Mouse (Mus musculus): ENCODE measurements around the gene Fbxl13. TPM values are rescaled to one million over a fixed set of nuclear protein-coding genes. Genes with fewer than 3 reads are reported as not detected.

Gene Fbxl13
- polyA plus RNA-seq, 1 experiment from 2014 or later, result 0.12 TPM

DNA sequence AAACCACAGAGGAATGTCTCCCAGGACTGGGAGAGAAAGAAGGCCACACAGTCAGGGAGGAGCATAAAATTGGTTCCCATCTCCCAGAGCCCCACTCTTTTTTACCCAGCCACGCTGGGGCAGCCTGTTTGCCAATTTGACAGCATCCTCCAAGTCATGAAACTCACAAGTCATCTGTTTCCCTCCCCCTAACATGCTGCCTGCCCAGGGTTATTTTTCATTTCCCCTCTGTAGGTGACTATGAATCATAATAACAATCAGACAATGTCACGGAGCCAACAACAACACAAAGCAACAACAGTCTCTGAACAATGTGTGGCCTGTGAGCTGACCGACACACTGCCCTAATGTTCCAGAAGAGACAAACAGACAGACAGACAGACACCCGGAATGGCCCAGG lies 34.6 kb upstream of the Fbxl13 start:
- Histone ChIP-seq H3K27me3 (ENCODE audit: control insufficient read depth, insufficient read depth, low read length) (no peaks in the 10 kb centered on the region), H3K4me3 (ENCODE audit: low read depth, low read length) (no peak overlapping the region), H3K27ac (replicated peaks; ENCODE audit: low read depth, low read length) (no peak overlapping the region), H3K4me1 (ENCODE audit: control insufficient read depth, insufficient read depth, low read length) (no peaks in the 10 kb centered on the region), H3K36me3 (ENCODE audit: control insufficient read depth, insufficient read depth, low read length) (no peaks in the 10 kb centered on the region), H3K4me2 (ENCODE audit: low read depth, severe bottlenecking) (no peak overlapping the region), H3K9me3 (ENCODE audit: control insufficient read depth, low read length) (no peaks in the 10 kb centered on the region), H3K9ac (ENCODE audit: low read length) (no peak overlapping the region)
- 85% methylated on average over 4 of the region's 4 CpGs for WGBS
- DNase-seq (ENCODE audit: low spot score) (no peak), ATAC-seq (ENCODE audit: insufficient number of reproducible peaks, low FRiP score, low TSS enrichment, low read depth) (no peak)

DNA sequence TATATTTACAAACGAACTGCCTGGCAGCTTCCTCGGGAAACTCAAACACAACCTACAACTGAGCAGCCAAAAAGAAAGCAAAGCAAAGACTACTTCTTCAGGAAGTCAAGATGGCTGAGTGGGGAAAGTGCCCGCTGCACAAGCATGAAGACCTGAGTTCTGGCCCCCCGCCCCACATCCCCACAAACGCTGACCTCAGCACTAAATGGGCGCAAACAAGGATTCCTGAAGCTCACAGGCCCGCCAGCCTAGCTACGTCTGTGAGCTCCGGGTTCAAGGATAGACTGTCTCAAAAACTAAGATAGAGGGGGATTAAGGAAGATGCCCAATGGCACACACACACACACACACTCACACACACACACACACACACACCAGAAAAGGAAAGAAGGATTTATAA lies 32.9 kb upstream of the Fbxl13 start:
- H3K9ac ChIP-seq (ENCODE audit: low read length), result no peak overlapping the region
- H3K36me3 ChIP-seq (ENCODE audit: control insufficient read depth, insufficient read depth, low read length), result no peaks in the 10 kb centered on the region
- no peak overlapping the region for H3K27ac ChIP-seq (replicated peaks; ENCODE audit: low read depth, low read length)
- DNase-seq (ENCODE audit: low spot score), result no peak
- no peaks in the 10 kb centered on the region for H3K9me3 ChIP-seq (ENCODE audit: control insufficient read depth, low read length)
- H3K4me2 ChIP-seq (ENCODE audit: low read depth, severe bottlenecking), result no peak overlapping the region
- ATAC-seq (ENCODE audit: insufficient number of reproducible peaks, low FRiP score, low TSS enrichment, low read depth), result no peak
- peaks cover 5% of the 10 kb centered on the region; the same call in 1 of the 2 replicates for H3K4me1 ChIP-seq (ENCODE audit: control insufficient read depth, insufficient read depth, low read length)
- WGBS, result 95% methylated on average over 9 of the region's 9 CpGs
- H3K27me3 ChIP-seq (ENCODE audit: control insufficient read depth, insufficient read depth, low read length), result no peaks in the 10 kb centered on the region
- H3K4me3 ChIP-seq (ENCODE audit: low read depth, low read length), result no peak overlapping the region

DNA sequence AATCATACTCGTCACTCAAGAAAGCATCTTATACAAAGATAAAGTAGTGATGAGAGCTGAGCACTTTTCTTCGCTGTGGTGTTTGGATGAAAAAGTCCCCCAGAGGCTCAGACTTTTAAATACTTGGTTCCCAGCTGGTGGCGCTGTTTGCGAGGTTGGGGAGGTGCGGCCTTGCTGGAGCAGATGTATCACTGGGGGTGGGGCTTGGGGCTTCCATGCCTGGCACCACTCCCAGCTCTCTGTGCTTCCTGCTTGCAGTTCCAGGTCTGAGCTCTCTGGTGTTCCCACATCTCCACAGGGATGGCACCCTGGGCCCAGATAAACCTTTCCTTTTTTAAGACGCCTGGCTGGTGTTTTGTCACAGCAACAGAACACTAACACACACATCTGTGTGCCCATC lies 32.5 kb upstream of the Fbxl13 start:
- Histone ChIP-seq H3K36me3 (ENCODE audit: control insufficient read depth, insufficient read depth, low read length) (no peaks in the 10 kb centered on the region), H3K4me1 (ENCODE audit: control insufficient read depth, insufficient read depth, low read length) (peaks cover 5% of the 10 kb centered on the region; the same call in 1 of the 2 replicates), H3K27me3 (ENCODE audit: control insufficient read depth, insufficient read depth, low read length) (no peaks in the 10 kb centered on the region), H3K9ac (ENCODE audit: low read length) (no peak overlapping the region), H3K9me3 (ENCODE audit: control insufficient read depth, low read length) (no peaks in the 10 kb centered on the region), H3K4me3 (ENCODE audit: low read depth, low read length) (no peak overlapping the region), H3K4me2 (ENCODE audit: low read depth, severe bottlenecking) (no peak overlapping the region), H3K27ac (replicated peaks; ENCODE audit: low read depth, low read length) (no peak overlapping the region)
- WGBS, result 91% methylated on average over 6 of the region's 6 CpGs
- no peak for ATAC-seq (ENCODE audit: insufficient number of reproducible peaks, low FRiP score, low TSS enrichment, low read depth)
- DNase-seq (ENCODE audit: low spot score), result no peak

DNA sequence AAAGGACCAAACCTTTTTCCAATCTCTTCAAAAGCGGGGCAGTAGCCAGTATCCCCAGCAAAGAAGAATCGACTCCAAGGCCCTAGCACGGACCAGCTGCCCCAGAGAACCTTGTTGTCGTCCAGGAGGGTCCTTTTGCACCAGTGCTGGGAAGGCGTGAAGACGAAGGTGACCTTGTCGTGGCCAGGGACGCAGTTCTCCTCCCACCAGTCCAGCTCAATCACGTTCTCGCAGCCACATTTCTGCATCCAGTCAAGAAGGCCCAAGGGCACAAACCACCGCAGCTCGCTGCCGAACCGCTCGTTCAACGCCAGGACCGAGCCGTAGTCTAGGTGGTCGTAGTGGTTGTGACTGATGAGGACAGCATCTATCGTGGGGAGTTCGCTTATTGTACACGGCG lies 30.1 kb upstream of the Fbxl13 start:
- no peak overlapping the region for H3K27ac ChIP-seq (replicated peaks; ENCODE audit: low read depth, low read length)
- peaks cover 5% of the 10 kb centered on the region; the same call in 1 of the 2 replicates for H3K4me1 ChIP-seq (ENCODE audit: control insufficient read depth, insufficient read depth, low read length)
- no peak for ATAC-seq (ENCODE audit: insufficient number of reproducible peaks, low FRiP score, low TSS enrichment, low read depth)
- H3K9me3 ChIP-seq (ENCODE audit: control insufficient read depth, low read length), result no peaks in the 10 kb centered on the region
- no peak overlapping the region for H3K4me3 ChIP-seq (ENCODE audit: low read depth, low read length)
- no peaks in the 10 kb centered on the region for H3K36me3 ChIP-seq (ENCODE audit: control insufficient read depth, insufficient read depth, low read length)
- no peak overlapping the region for H3K9ac ChIP-seq (ENCODE audit: low read length)
- no peak for DNase-seq (ENCODE audit: low spot score)
- 93% methylated on average over 23 of the region's 23 CpGs for WGBS
- H3K27me3 ChIP-seq (ENCODE audit: control insufficient read depth, insufficient read depth, low read length), result no peaks in the 10 kb centered on the region
- no peak overlapping the region for H3K4me2 ChIP-seq (ENCODE audit: low read depth, severe bottlenecking)

DNA sequence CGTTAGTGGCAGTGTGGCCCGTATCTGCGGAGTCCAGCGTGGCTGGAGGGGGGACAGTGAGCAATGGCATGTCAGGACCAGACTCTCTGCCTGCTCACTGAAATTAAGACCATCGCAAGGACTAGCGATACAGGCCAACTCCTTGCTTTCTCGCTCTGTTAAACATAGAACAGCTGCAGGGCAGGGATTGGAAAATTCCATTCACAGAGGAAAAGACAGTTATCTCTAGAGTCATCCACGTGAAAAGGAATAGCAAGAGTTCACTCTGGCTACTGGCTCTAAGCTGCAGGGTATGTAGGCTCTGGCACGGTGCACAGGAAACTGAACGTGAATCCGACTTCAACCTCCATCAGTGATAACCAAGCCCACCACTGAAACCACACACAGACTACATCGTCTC lies 29.6 kb upstream of the Fbxl13 start:
- no peak overlapping the region for H3K27ac ChIP-seq (replicated peaks; ENCODE audit: low read depth, low read length)
- H3K9ac ChIP-seq (ENCODE audit: low read length), result no peak overlapping the region
- no peaks in the 10 kb centered on the region for H3K9me3 ChIP-seq (ENCODE audit: control insufficient read depth, low read length)
- DNase-seq (ENCODE audit: low spot score) (no peak), ATAC-seq (ENCODE audit: insufficient number of reproducible peaks, low FRiP score, low TSS enrichment, low read depth) (no peak)
- H3K27me3 ChIP-seq (ENCODE audit: control insufficient read depth, insufficient read depth, low read length), result no peaks in the 10 kb centered on the region
- 78% methylated on average over 12 of the region's 12 CpGs for WGBS
- peaks cover 5% of the 10 kb centered on the region; the same call in 1 of the 2 replicates for H3K4me1 ChIP-seq (ENCODE audit: control insufficient read depth, insufficient read depth, low read length)
- no peak overlapping the region for H3K4me3 ChIP-seq (ENCODE audit: low read depth, low read length)
- H3K36me3 ChIP-seq (ENCODE audit: control insufficient read depth, insufficient read depth, low read length), result no peaks in the 10 kb centered on the region
- no peak overlapping the region for H3K4me2 ChIP-seq (ENCODE audit: low read depth, severe bottlenecking)

DNA sequence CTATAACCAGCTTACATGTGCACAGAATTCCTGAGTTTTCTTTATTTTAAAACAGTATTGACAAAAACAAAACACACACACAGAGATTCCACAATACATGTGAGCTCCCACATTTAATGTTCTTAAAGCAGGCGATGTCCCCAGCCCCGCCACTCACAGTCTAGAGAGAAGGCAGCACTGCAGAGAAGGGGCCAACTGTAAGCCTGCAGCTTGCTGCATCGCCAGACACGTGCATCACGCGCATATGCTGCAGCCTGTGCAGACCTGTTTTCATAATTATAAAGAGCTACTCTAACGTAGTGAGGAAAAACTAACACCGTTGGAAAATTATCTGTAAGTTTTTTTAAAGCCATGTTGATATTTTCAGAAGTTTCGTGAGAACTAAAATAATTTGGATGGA lies 28.3 kb upstream of the Fbxl13 start:
- no peak overlapping the region for H3K4me2 ChIP-seq (ENCODE audit: low read depth, severe bottlenecking)
- ATAC-seq (ENCODE audit: insufficient number of reproducible peaks, low FRiP score, low TSS enrichment, low read depth) (no peak), DNase-seq (ENCODE audit: low spot score) (no peak)
- no peaks in the 10 kb centered on the region for H3K9me3 ChIP-seq (ENCODE audit: control insufficient read depth, low read length)
- H3K4me1 ChIP-seq (ENCODE audit: control insufficient read depth, insufficient read depth, low read length), result peaks cover 5% of the 10 kb centered on the region; the same call in 1 of the 2 replicates
- H3K27ac ChIP-seq (replicated peaks; ENCODE audit: low read depth, low read length), result no peak overlapping the region; the same call in 1 of the 2 replicates
- no peaks in the 10 kb centered on the region for H3K27me3 ChIP-seq (ENCODE audit: control insufficient read depth, insufficient read depth, low read length)
- H3K4me3 ChIP-seq (ENCODE audit: low read depth, low read length), result no peak overlapping the region
- no peak overlapping the region for H3K9ac ChIP-seq (ENCODE audit: low read length)
- 83% methylated on average over 9 of the region's 9 CpGs for WGBS
- no peaks in the 10 kb centered on the region for H3K36me3 ChIP-seq (ENCODE audit: control insufficient read depth, insufficient read depth, low read length)

DNA sequence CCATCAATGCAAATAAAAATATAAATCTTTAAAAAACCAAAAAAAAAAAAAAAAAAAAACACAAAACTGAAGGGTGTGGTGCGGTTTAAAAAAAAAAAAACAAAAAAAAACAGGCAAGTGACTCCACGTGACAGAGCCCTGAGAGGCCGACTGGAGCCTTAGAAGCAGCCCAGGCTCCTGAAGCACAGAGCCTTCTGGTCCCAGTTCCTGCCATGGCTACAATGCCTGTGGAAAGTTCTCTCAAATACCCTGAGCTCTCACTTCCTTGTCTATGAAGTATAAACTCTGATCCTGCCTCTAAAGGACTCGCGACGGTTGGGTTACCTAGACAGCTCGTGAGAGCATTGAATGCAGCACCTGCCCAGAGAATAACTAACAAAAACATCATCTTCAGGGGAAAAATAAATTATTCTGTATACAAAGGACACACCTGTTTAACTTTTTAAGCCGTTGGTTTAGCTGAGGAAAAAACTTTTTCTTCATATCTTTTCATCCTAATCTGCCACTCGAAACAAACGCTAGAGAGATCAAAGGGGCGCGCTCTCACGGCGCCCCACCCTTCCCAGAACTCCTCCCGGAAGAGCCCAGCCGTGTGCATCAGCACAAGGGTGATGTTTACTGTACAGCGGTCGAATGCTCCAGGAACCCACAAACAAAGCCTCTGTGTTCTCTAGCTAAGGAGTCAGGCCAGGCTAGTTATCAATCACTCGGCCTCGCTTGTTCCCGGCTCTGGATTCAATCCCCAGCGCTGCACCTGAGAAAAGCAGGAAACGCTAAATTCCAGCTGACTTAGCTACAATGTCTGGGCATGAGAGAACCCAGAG lies 27.6 kb upstream of the Fbxl13 start:
- peak; percentile 67 for DNase-seq (ENCODE audit: low spot score)
- 45% methylated on average over 23 of the region's 23 CpGs for WGBS
- Histone ChIP-seq H3K9ac (ENCODE audit: low read length) (no peak overlapping the region), H3K27ac (replicated peaks; ENCODE audit: low read depth, low read length) (peak overlapping the region; percentile 59), H3K27me3 (ENCODE audit: control insufficient read depth, insufficient read depth, low read length) (no peaks in the 10 kb centered on the region), H3K4me3 (ENCODE audit: low read depth, low read length) (no peak overlapping the region), H3K9me3 (ENCODE audit: control insufficient read depth, low read length) (no peaks in the 10 kb centered on the region), H3K36me3 (ENCODE audit: control insufficient read depth, insufficient read depth, low read length) (no peaks in the 10 kb centered on the region), H3K4me1 (ENCODE audit: control insufficient read depth, insufficient read depth, low read length) (peaks cover 5% of the 10 kb centered on the region; the same call in 1 of the 2 replicates), H3K4me2 (ENCODE audit: low read depth, severe bottlenecking) (peak overlapping the region; percentile 15; the same call in 1 of the 2 replicates)
- peak; percentile 67; the same call in 1 of the 2 replicates for ATAC-seq (ENCODE audit: insufficient number of reproducible peaks, low FRiP score, low TSS enrichment, low read depth)

DNA sequence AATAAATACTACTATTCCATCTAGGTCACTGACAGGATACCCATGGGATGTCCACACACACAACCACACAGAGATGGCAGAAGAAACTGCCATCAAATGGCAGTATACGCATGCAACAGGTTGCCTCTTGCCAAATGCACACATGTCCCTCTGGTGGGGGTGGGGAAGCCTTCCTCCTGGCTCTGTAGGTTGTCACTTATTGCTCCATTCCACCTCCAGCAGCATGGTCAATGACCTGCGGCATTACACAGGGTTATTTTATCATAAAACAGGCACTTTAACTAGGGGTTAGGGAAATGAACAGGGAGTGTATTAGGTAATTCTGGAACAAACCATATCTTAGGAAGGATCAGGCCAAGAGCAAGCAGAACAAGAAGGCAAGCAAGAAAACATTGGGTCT lies 23.9 kb upstream of the Fbxl13 start:
- ATAC-seq (ENCODE audit: insufficient number of reproducible peaks, low FRiP score, low TSS enrichment, low read depth) (no peak), DNase-seq (ENCODE audit: low spot score) (no peak)
- Histone ChIP-seq H3K9ac (ENCODE audit: low read length) (no peak overlapping the region), H3K4me1 (ENCODE audit: control insufficient read depth, insufficient read depth, low read length) (peaks cover 10% of the 10 kb centered on the region), H3K27me3 (ENCODE audit: control insufficient read depth, insufficient read depth, low read length) (no peaks in the 10 kb centered on the region), H3K27ac (replicated peaks; ENCODE audit: low read depth, low read length) (no peak overlapping the region), H3K36me3 (ENCODE audit: control insufficient read depth, insufficient read depth, low read length) (no peaks in the 10 kb centered on the region), H3K9me3 (ENCODE audit: control insufficient read depth, low read length) (no peaks in the 10 kb centered on the region), H3K4me2 (ENCODE audit: low read depth, severe bottlenecking) (no peak overlapping the region), H3K4me3 (ENCODE audit: low read depth, low read length) (no peak overlapping the region)
- WGBS, result 81% methylated on average over 2 of the region's 2 CpGs

Measured in limb, embryonic 11.5 days (tissue).